Mouse (Mus musculus): ENCODE results near the gene Tmem147. TPM values are rescaled to one million over a fixed set of nuclear protein-coding genes. Genes with fewer than 3 reads are reported as not detected.

The Tmem147 gene
- 12.8 TPM for polyA plus RNA-seq (2014; fragmentation: Illumina TruSeq; extraction: RNeasy Lipid Tissue Mini Kit (QIAGEN cat#74804))

GRCm38 (mm10) chr7:30729396-30730063, at the start of gene Tmem147:
TSS of gene Tmem147 (minus strand) at chr7:30729540.

GRCm38 (mm10) chr7:30763456-30763855, 34.1 kb upstream of the Tmem147 start, which contains the start of gene Dmkn:
TSS of gene Dmkn (plus strand) at chr7:30763756.

GRCm38 (mm10) chr7:30751086-30751669, 21.8 kb upstream of the Tmem147 start, which contains the start of gene Sbsn:
TSS of gene Sbsn (plus strand) at chr7:30751471.

GRCm38 (mm10) chr7:30743617-30744016, 14.3 kb upstream of the Tmem147 start, which contains the start of gene Gapdhs:
TSS of gene Gapdhs (minus strand) at chr7:30743681.

GRCm38 (mm10) chr7:30711942-30712341, 17.4 kb downstream of the Tmem147 start, which contains the start of gene Atp4a:
TSS of gene Atp4a (plus strand) at chr7:30712209.

GRCm38 (mm10) chr7:30698589-30698988, 30.8 kb downstream of the Tmem147 start, which contains the start of gene 2200002J24Rik:
TSS of gene 2200002J24Rik (plus strand) at chr7:30698926.

Other genes with a start within 250 kb of the Tmem147 start
- gene Prodh2, start 235.9 kb downstream of the Tmem147 start, polyA plus RNA-seq (2014; fragmentation: Illumina TruSeq; extraction: RNeasy Lipid Tissue Mini Kit (QIAGEN cat#74804)): not detected
- gene Arhgap33, start 194.5 kb downstream of the Tmem147 start, polyA plus RNA-seq (2014; fragmentation: Illumina TruSeq; extraction: RNeasy Lipid Tissue Mini Kit (QIAGEN cat#74804)): 0.23 TPM
- 22.5 TPM for gene Hspb6, start 177.4 kb downstream of the Tmem147 start, polyA plus RNA-seq (2014; fragmentation: Illumina TruSeq; extraction: RNeasy Lipid Tissue Mini Kit (QIAGEN cat#74804))
- gene Proser3, start 177.2 kb downstream of the Tmem147 start, polyA plus RNA-seq (2014; fragmentation: Illumina TruSeq; extraction: RNeasy Lipid Tissue Mini Kit (QIAGEN cat#74804)): 2.0 TPM
- 5.0 TPM for gene Lin37, start 169.7 kb downstream of the Tmem147 start, polyA plus RNA-seq (2014; fragmentation: Illumina TruSeq; extraction: RNeasy Lipid Tissue Mini Kit (QIAGEN cat#74804))
- gene U2af1l4, start 166.2 kb downstream of the Tmem147 start, polyA plus RNA-seq (2014; fragmentation: Illumina TruSeq; extraction: RNeasy Lipid Tissue Mini Kit (QIAGEN cat#74804)): 8.5 TPM
- gene Gm49396, start 166.2 kb downstream of the Tmem147 start, polyA plus RNA-seq (2014; fragmentation: Illumina TruSeq; extraction: RNeasy Lipid Tissue Mini Kit (QIAGEN cat#74804)): 1.1 TPM
- 24.5 TPM for gene Psenen, start 165.9 kb downstream of the Tmem147 start, polyA plus RNA-seq (2014; fragmentation: Illumina TruSeq; extraction: RNeasy Lipid Tissue Mini Kit (QIAGEN cat#74804))
- not detected for gene Igflr1, start 164.1 kb downstream of the Tmem147 start, polyA plus RNA-seq (2014; fragmentation: Illumina TruSeq; extraction: RNeasy Lipid Tissue Mini Kit (QIAGEN cat#74804))
- gene Kmt2b, start 140.8 kb downstream of the Tmem147 start, polyA plus RNA-seq (2014; fragmentation: Illumina TruSeq; extraction: RNeasy Lipid Tissue Mini Kit (QIAGEN cat#74804)): 4.7 TPM
- gene Zbtb32, start 130.6 kb downstream of the Tmem147 start, polyA plus RNA-seq (2014; fragmentation: Illumina TruSeq; extraction: RNeasy Lipid Tissue Mini Kit (QIAGEN cat#74804)): not detected
- gene Upk1a, start 116.7 kb downstream of the Tmem147 start, polyA plus RNA-seq (2014; fragmentation: Illumina TruSeq; extraction: RNeasy Lipid Tissue Mini Kit (QIAGEN cat#74804)): 0.34 TPM
- 586 TPM for gene Cox6b1, start 103.4 kb downstream of the Tmem147 start, polyA plus RNA-seq (2014; fragmentation: Illumina TruSeq; extraction: RNeasy Lipid Tissue Mini Kit (QIAGEN cat#74804))
- not detected for gene Etv2, start 93.7 kb downstream of the Tmem147 start, polyA plus RNA-seq (2014; fragmentation: Illumina TruSeq; extraction: RNeasy Lipid Tissue Mini Kit (QIAGEN cat#74804))
- gene Rbm42, start 79.2 kb downstream of the Tmem147 start, polyA plus RNA-seq (2014; fragmentation: Illumina TruSeq; extraction: RNeasy Lipid Tissue Mini Kit (QIAGEN cat#74804)): not detected
- gene Haus5, start 64.5 kb downstream of the Tmem147 start, polyA plus RNA-seq (2014; fragmentation: Illumina TruSeq; extraction: RNeasy Lipid Tissue Mini Kit (QIAGEN cat#74804)): 1.1 TPM
- gene Pmis2, start 57.9 kb downstream of the Tmem147 start, polyA plus RNA-seq (2014; fragmentation: Illumina TruSeq; extraction: RNeasy Lipid Tissue Mini Kit (QIAGEN cat#74804)): not detected
- not detected for gene 2200002J24Rik, start 30.6 kb downstream of the Tmem147 start, polyA plus RNA-seq (2014; fragmentation: Illumina TruSeq; extraction: RNeasy Lipid Tissue Mini Kit (QIAGEN cat#74804))
- not detected for gene Atp4a, start 17.3 kb downstream of the Tmem147 start, polyA plus RNA-seq (2014; fragmentation: Illumina TruSeq; extraction: RNeasy Lipid Tissue Mini Kit (QIAGEN cat#74804))
- gene Gapdhs, start 14.1 kb upstream of the Tmem147 start, polyA plus RNA-seq (2014; fragmentation: Illumina TruSeq; extraction: RNeasy Lipid Tissue Mini Kit (QIAGEN cat#74804)): not detected
- gene Sbsn, start 21.9 kb upstream of the Tmem147 start, polyA plus RNA-seq (2014; fragmentation: Illumina TruSeq; extraction: RNeasy Lipid Tissue Mini Kit (QIAGEN cat#74804)): 1.2 TPM
- gene Dmkn, start 34.2 kb upstream of the Tmem147 start, polyA plus RNA-seq (2014; fragmentation: Illumina TruSeq; extraction: RNeasy Lipid Tissue Mini Kit (QIAGEN cat#74804)): 16.0 TPM
- gene Krtdap, start 58.4 kb upstream of the Tmem147 start, polyA plus RNA-seq (2014; fragmentation: Illumina TruSeq; extraction: RNeasy Lipid Tissue Mini Kit (QIAGEN cat#74804)): not detected
- gene Ffar2, start 94.2 kb upstream of the Tmem147 start, polyA plus RNA-seq (2014; fragmentation: Illumina TruSeq; extraction: RNeasy Lipid Tissue Mini Kit (QIAGEN cat#74804)): 0.23 TPM
- not detected for gene Ffar3, start 126.6 kb upstream of the Tmem147 start, polyA plus RNA-seq (2014; fragmentation: Illumina TruSeq; extraction: RNeasy Lipid Tissue Mini Kit (QIAGEN cat#74804))
- not detected for gene Ffar1, start 132.0 kb upstream of the Tmem147 start, polyA plus RNA-seq (2014; fragmentation: Illumina TruSeq; extraction: RNeasy Lipid Tissue Mini Kit (QIAGEN cat#74804))
- gene Cd22, start 150.8 kb upstream of the Tmem147 start, polyA plus RNA-seq (2014; fragmentation: Illumina TruSeq; extraction: RNeasy Lipid Tissue Mini Kit (QIAGEN cat#74804)): 4.0 TPM
- gene Mag, start 185.3 kb upstream of the Tmem147 start, polyA plus RNA-seq (2014; fragmentation: Illumina TruSeq; extraction: RNeasy Lipid Tissue Mini Kit (QIAGEN cat#74804)): not detected
- gene Hamp2, start 195.1 kb upstream of the Tmem147 start, polyA plus RNA-seq (2014; fragmentation: Illumina TruSeq; extraction: RNeasy Lipid Tissue Mini Kit (QIAGEN cat#74804)): not detected
- gene Hamp, start 214.5 kb upstream of the Tmem147 start, polyA plus RNA-seq (2014; fragmentation: Illumina TruSeq; extraction: RNeasy Lipid Tissue Mini Kit (QIAGEN cat#74804)): not detected
- gene Usf2, start 227.3 kb upstream of the Tmem147 start, polyA plus RNA-seq (2014; fragmentation: Illumina TruSeq; extraction: RNeasy Lipid Tissue Mini Kit (QIAGEN cat#74804)): 67.2 TPM
- gene Lsr, start 243.9 kb upstream of the Tmem147 start, polyA plus RNA-seq (2014; fragmentation: Illumina TruSeq; extraction: RNeasy Lipid Tissue Mini Kit (QIAGEN cat#74804)): 1.8 TPM
- 0.71 TPM for gene Fam187b, start 244.2 kb upstream of the Tmem147 start, polyA plus RNA-seq (2014; fragmentation: Illumina TruSeq; extraction: RNeasy Lipid Tissue Mini Kit (QIAGEN cat#74804))